Mouse (Mus musculus): ENCODE data around the gene Spag8.
A peak's percentile ranks its signal among the peaks of the same experiment; 100 is the strongest.

- TF ChIP-seq CTCF (IDR thresholded peaks at IDR 0.05; ENCODE audit: borderline replicate concordance, extremely low read depth, insufficient read depth, insufficient read length), result peak; percentile 83
- no peak for TF ChIP-seq POLR2A (IDR thresholded peaks at IDR 0.05; ENCODE audit: borderline replicate concordance, extremely low read depth, insufficient read depth, insufficient read length, poor library complexity, severe bottlenecking)
Measured at GRCm38 (mm10) chr4:43672070-43672469, 18.7 kb upstream of the Spag8 start.

Measured in brain, embryonic 14.5 days (tissue).